Mouse (Mus musculus) erythroblast, embryonic 14.5 days (primary cell): ENCODE measurements at regions not wholly inside any gene's neighbourhood (a gene's known extent, or its start where the extent isn't known, plus 50 kb on each side); places are given as distances from the start of the nearest gene placed in this dataset.

Source experiments
- GATA1 ChIP-seq: IDR thresholded peaks from 2 replicates; pipeline ENCODE4 v1.6.1; 2012; ENCODE audit warnings: low read length, inconsistent platforms, mixed read lengths
- TAL1 ChIP-seq: IDR thresholded peaks from 3 replicates; pipeline ENCODE4 v1.6.1; 2012; ENCODE audit warnings: low read length, inconsistent platforms, mixed read lengths

GRCm38 (mm10) chr12:29178168-29178895 lies 349.9 kb upstream of the Myt1l start:
- no peak for TF ChIP-seq GATA1
- no peak for TF ChIP-seq TAL1
